Mouse (Mus musculus) CH12.LX (cell line): ENCODE results near the gene Gfm2. TPM values are rescaled to one million over a fixed set of nuclear protein-coding genes. Genes with fewer than 3 reads are reported as not detected.
A peak's percentile ranks its signal among the peaks of the same experiment; 100 is the strongest.

Source experiments
- DNase-seq: peaks from one replicate; pipeline ENCODE4 v3.0.0-alpha.2; 2013; ENCODE audit errors: extremely low read depth
- H3K27ac ChIP-seq: 2 replicates; pipeline ENCODE4 v1.5.1; 2012; ENCODE audit warnings: low read depth, mild to moderate bottlenecking, control low read depth, moderate library complexity; ENCODE audit not compliant: insufficient read depth
- H3K27me3 ChIP-seq: replicated peaks from 2 replicates; pipeline ENCODE3; 2012; ENCODE audit warnings: inconsistent platforms
- H3K36me3 ChIP-seq, 2 experiments: replicated peaks in 1 of 2; 2 replicates each; pipeline versions ENCODE3 to v1.6.1; 2012; ENCODE audit warnings: inconsistent platforms in 1 of 2, low read length in 1 of 2, mild to moderate bottlenecking in 1 of 2, mixed read lengths in 1 of 2, moderate library complexity in 1 of 2; ENCODE audit not compliant: control insufficient read depth in 1 of 2, insufficient read depth in 1 of 2
- H3K4me1 ChIP-seq, 2 experiments: 2 replicates each; pipeline ENCODE4 v1.6.1; 2012; ENCODE audit warnings: inconsistent platforms in 1 of 2, moderate library complexity in 1 of 2; ENCODE audit not compliant: insufficient read depth in 2 of 2, control insufficient read depth in 1 of 2
- H3K4me2 ChIP-seq: 2 replicates; pipeline ENCODE4 v1.6.1; 2012; ENCODE audit warnings: low read depth, mild to moderate bottlenecking, control low read depth; ENCODE audit not compliant: poor library complexity, insufficient read depth, severe bottlenecking
- H3K4me3 ChIP-seq, 3 experiments: fragments of 150-350 bp in 1 of 3; sonication (generic) in 1 of 3; replicated peaks in 1 of 3; 2 replicates each; pipeline versions ENCODE3 to v1.5.1; 2011 to 2012; ENCODE audit warnings: low read depth in 2 of 3, low read length in 2 of 3, mild to moderate bottlenecking in 2 of 3, moderate library complexity in 2 of 3, control low read depth in 1 of 3, improper control_type of control experiment in 1 of 3, inconsistent platforms in 1 of 3, mixed read lengths in 1 of 3; ENCODE audit not compliant: poor library complexity in 1 of 3
- H3K79me2 ChIP-seq: replicated peaks from 2 replicates; pipeline ENCODE4 v1.6.1; 2012; ENCODE audit warnings: mild to moderate bottlenecking, moderate library complexity; ENCODE audit not compliant: control insufficient read depth, poor library complexity, insufficient read depth, severe bottlenecking; ENCODE audit errors: extremely low read depth
- H3K9ac ChIP-seq: 2 replicates; pipeline ENCODE4 v1.6.1; 2012; ENCODE audit warnings: low read depth, mild to moderate bottlenecking, control low read depth, moderate library complexity; ENCODE audit not compliant: insufficient read depth
- H3K9me3 ChIP-seq: replicated peaks from 2 replicates; pipeline ENCODE3; 2012; ENCODE audit warnings: low read length, inconsistent platforms, mixed read lengths
- BHLHE40 ChIP-seq: IDR thresholded peaks from 2 replicates; pipeline ENCODE4 v1.6.1; 2011; ENCODE audit warnings: mild to moderate bottlenecking, low read depth, low read length, improper control_type of control experiment
- CHD1 ChIP-seq: IDR thresholded peaks from 2 replicates; pipeline ENCODE4 v1.6.1; 2012; ENCODE audit warnings: low read depth, low read length, improper control_type of control experiment, inconsistent platforms
- CHD2 ChIP-seq: IDR thresholded peaks from 2 replicates; pipeline ENCODE4 v1.6.1; 2011; ENCODE audit warnings: low read length, improper control_type of control experiment
- CTCF ChIP-seq, 2 experiments: IDR thresholded peaks in 1 of 2; conservative IDR thresholded peaks in 1 of 2; 2 replicates each; pipeline ENCODE4 v1.5.1; 2011 to 2012; ENCODE audit warnings: low read depth in 2 of 2, low read length in 2 of 2, improper control_type of control experiment in 1 of 2, inconsistent platforms in 1 of 2, mild to moderate bottlenecking in 1 of 2, moderate library complexity in 1 of 2
- E2F4 ChIP-seq: IDR thresholded peaks from 2 replicates; pipeline ENCODE4 v1.6.1; 2011; ENCODE audit warnings: low read depth, low read length, improper control_type of control experiment; ENCODE audit not compliant: insufficient replicate concordance
- ELF1 ChIP-seq: IDR thresholded peaks from 2 replicates; pipeline ENCODE4 v1.6.1; 2014; ENCODE audit warnings: low read depth, mild to moderate bottlenecking, inconsistent platforms, low read length, improper control_type of control experiment
- EP300 ChIP-seq: IDR thresholded peaks from 2 replicates; pipeline ENCODE4 v1.6.1; 2011; ENCODE audit warnings: low read length, improper control_type of control experiment
- ETS1 ChIP-seq: conservative IDR thresholded peaks from 2 replicates; pipeline ENCODE4 v1.6.1; 2012; ENCODE audit warnings: low read depth, mild to moderate bottlenecking, inconsistent platforms, low read length, improper control_type of control experiment, moderate library complexity
- GABPA ChIP-seq: IDR thresholded peaks from 2 replicates; pipeline ENCODE4 v1.6.1; 2012; ENCODE audit warnings: low read depth, low read length, improper control_type of control experiment, inconsistent platforms; ENCODE audit not compliant: insufficient replicate concordance
- HCFC1 ChIP-seq: IDR thresholded peaks from 2 replicates; pipeline ENCODE4 v1.6.1; 2012; ENCODE audit warnings: low read depth, mild to moderate bottlenecking, inconsistent platforms, low read length, improper control_type of control experiment
- IRF4 ChIP-seq: IDR thresholded peaks from 2 replicates; pipeline ENCODE4 v1.6.1; 2014; ENCODE audit warnings: low read depth, mild to moderate bottlenecking, inconsistent platforms, low read length, improper control_type of control experiment
- JUN ChIP-seq: IDR thresholded peaks from 2 replicates; pipeline ENCODE4 v1.6.1; 2011; ENCODE audit warnings: low read depth, mild to moderate bottlenecking, low read length, improper control_type of control experiment, moderate library complexity; ENCODE audit not compliant: insufficient read depth
- JUND ChIP-seq: conservative IDR thresholded peaks from 2 replicates; pipeline ENCODE4 v1.6.1; 2011; ENCODE audit warnings: low read depth, low read length, improper control_type of control experiment
- KAT2A ChIP-seq: IDR thresholded peaks from 2 replicates; pipeline ENCODE4 v1.6.1; 2012; ENCODE audit warnings: low read length, improper control_type of control experiment, inconsistent platforms; ENCODE audit not compliant: insufficient replicate concordance
- MAFK ChIP-seq: IDR thresholded peaks from 2 replicates; pipeline ENCODE4 v1.6.1; 2011; ENCODE audit warnings: low read length, improper control_type of control experiment; ENCODE audit not compliant: insufficient replicate concordance
- MAX ChIP-seq: IDR thresholded peaks from 2 replicates; pipeline ENCODE4 v1.6.1; 2011; ENCODE audit warnings: low read length, improper control_type of control experiment
- MAZ ChIP-seq: IDR thresholded peaks from 2 replicates; pipeline ENCODE4 v1.6.1; 2012; ENCODE audit warnings: low read depth, mild to moderate bottlenecking, inconsistent platforms, low read length, improper control_type of control experiment, moderate library complexity
- MEF2A ChIP-seq: IDR thresholded peaks from 2 replicates; pipeline ENCODE4 v1.6.1; 2014; ENCODE audit warnings: low read depth, mild to moderate bottlenecking, inconsistent platforms, low read length, improper control_type of control experiment, borderline replicate concordance
- MXI1 ChIP-seq: IDR thresholded peaks from 2 replicates; pipeline ENCODE4 v1.6.1; 2011; ENCODE audit warnings: mild to moderate bottlenecking, low read depth, low read length, improper control_type of control experiment
- MYC ChIP-seq: IDR thresholded peaks from 2 replicates; pipeline ENCODE4 v1.6.1; 2011; ENCODE audit warnings: low read depth, mild to moderate bottlenecking, improper control_type of control experiment, low read length
- NELFE ChIP-seq: IDR thresholded peaks from 2 replicates; pipeline ENCODE4 v1.6.1; 2011; ENCODE audit warnings: low read depth, low read length, improper control_type of control experiment
- NRF1 ChIP-seq: IDR thresholded peaks from 2 replicates; pipeline ENCODE4 v1.6.1; 2014; ENCODE audit warnings: low read depth, mild to moderate bottlenecking, inconsistent platforms, low read length, improper control_type of control experiment, moderate library complexity
- PAX5 ChIP-seq: IDR thresholded peaks from 2 replicates; pipeline ENCODE4 v1.6.1; 2012; ENCODE audit warnings: low read length, inconsistent platforms, mixed read lengths
- POLR2A ChIP-seq: IDR thresholded peaks from 2 replicates; pipeline ENCODE4 v1.6.1; 2011; ENCODE audit warnings: low read depth, mild to moderate bottlenecking, improper control_type of control experiment, low read length
- POLR2AphosphoS2 ChIP-seq: IDR thresholded peaks from 2 replicates; pipeline ENCODE4 v1.6.1; 2011; ENCODE audit warnings: low read depth, low read length, improper control_type of control experiment
- RAD21 ChIP-seq: IDR thresholded peaks from 2 replicates; pipeline ENCODE4 v1.6.1; 2011; ENCODE audit warnings: low read depth, mild to moderate bottlenecking, low read length, improper control_type of control experiment, moderate library complexity
- RCOR1 ChIP-seq: conservative IDR thresholded peaks from 2 replicates; pipeline ENCODE4 v1.6.1; 2012; ENCODE audit warnings: low read depth, mild to moderate bottlenecking, inconsistent platforms, low read length, improper control_type of control experiment
- SIN3A ChIP-seq: IDR thresholded peaks from 2 replicates; pipeline ENCODE4 v1.6.1; 2012; ENCODE audit warnings: low read length, improper control_type of control experiment, inconsistent platforms
- SMC3 ChIP-seq: IDR thresholded peaks from 2 replicates; pipeline ENCODE4 v1.6.1; 2011; ENCODE audit warnings: low read depth, low read length, improper control_type of control experiment
- TBP ChIP-seq: conservative IDR thresholded peaks from 2 replicates; pipeline ENCODE4 v1.6.1; 2011; ENCODE audit warnings: low read depth, low read length, improper control_type of control experiment
- TCF12 ChIP-seq: IDR thresholded peaks from 2 replicates; pipeline ENCODE4 v1.6.1; 2014; ENCODE audit warnings: low read depth, mild to moderate bottlenecking, inconsistent platforms, low read length, improper control_type of control experiment
- UBTF ChIP-seq: IDR thresholded peaks from 2 replicates; pipeline ENCODE4 v1.6.1; 2012; ENCODE audit warnings: low read depth, mild to moderate bottlenecking, inconsistent platforms, low read length, improper control_type of control experiment, moderate library complexity
- USF1 ChIP-seq: IDR thresholded peaks from 2 replicates; pipeline ENCODE4 v1.6.1; 2014; ENCODE audit warnings: low read depth, mild to moderate bottlenecking, inconsistent platforms, low read length, improper control_type of control experiment
- USF2 ChIP-seq: conservative IDR thresholded peaks from 2 replicates; pipeline ENCODE4 v1.6.1; 2011; ENCODE audit warnings: low read depth, low read length, improper control_type of control experiment
- ZC3H11A ChIP-seq: IDR thresholded peaks from 2 replicates; pipeline ENCODE4 v1.6.1; 2012; ENCODE audit warnings: low read depth, mild to moderate bottlenecking, inconsistent platforms, low read length, improper control_type of control experiment
- ZKSCAN1 ChIP-seq: IDR thresholded peaks from 2 replicates; pipeline ENCODE4 v1.6.1; 2012; ENCODE audit warnings: low read depth, inconsistent platforms, low read length, improper control_type of control experiment, borderline replicate concordance
- ZMIZ1 ChIP-seq: IDR thresholded peaks from 2 replicates; pipeline ENCODE4 v1.6.1; 2012; ENCODE audit warnings: low read depth, mild to moderate bottlenecking, inconsistent platforms, low read length, improper control_type of control experiment
- ZNF384 ChIP-seq: IDR thresholded peaks from 2 replicates; pipeline ENCODE4 v1.6.1; 2012; ENCODE audit warnings: low read depth, low read length, improper control_type of control experiment, inconsistent platforms
- dilution Hi-C: fragments of 300-500 bp; cut with MboI; formaldehyde crosslinking; loops from 2 replicates; pipeline ENCODE4 v1.14.3; 2020; ENCODE audit warnings: low sequenced_read_pairs; ENCODE audit not compliant: extremely low pct_unique_long_range_greater_than_20kb, extremely low pct_ligation_motif_present
- in situ Hi-C: fragments of 300-500 bp; cut with MboI; formaldehyde crosslinking; loops from 3 replicates; pipeline ENCODE4 v1.14.3; 2019; ENCODE audit warnings: low sequenced_read_pairs, low pct_ligation_motif_present, low pct_unique_long_range_greater_than_20kb, mixed read lengths
- polyA plus RNA-seq: library from polyadenylated mRNA; unstranded; fragments of >175 nt; gene quantifications from 2 replicates; pipeline ENCODE4 v1.2.1, GENCODE M21; 2012; ENCODE audit warnings: low read depth; ENCODE audit not compliant: insufficient read length
- total RNA-seq, 2 experiments: library from RNA; depleted of rRNA; stranded (reverse); fragments of 300-350 nt in 1 of 2; fragments of >200 nt in 1 of 2; gene quantifications; 2 replicates each; pipeline ENCODE4 v1.2.3; 2012 to 2014

The Gfm2 gene
- total and polyA plus RNA-seq, 3 experiments = 35.5 to 38.0 (median 37.4) TPM

- Histone ChIP-seq H3K9me3 (no peaks in the 10 kb centered on the region), H3K4me3 (peak overlapping the region; percentile 21 to 41 (median 36)), H3K36me3 (no peaks in the 10 kb centered on the region), H3K79me2 (no peaks in the 10 kb centered on the region), H3K4me1 (peaks cover 0 to 38% of the 10 kb centered on the region in 2 experiments; a peak in 2 of 4 replicates), H3K4me2 (peak overlapping the region; percentile 44), H3K27ac (0 out of 2 replicates have a peak overlapping the region, but pooled peaks have one; percentile 29), H3K9ac (peak overlapping the region; percentile 61), H3K27me3 (no peaks in the 10 kb centered on the region)
- in situ Hi-C loops (no loop called here), dilution Hi-C loops (no loop called here)
- DNase-seq = peak; percentile 89
- no peak for TF ChIP-seq E2F4
- peak; percentile 67 to 78 for TF ChIP-seq CTCF (conservative IDR thresholded peaks at IDR 0.05 in 1 of 2, IDR thresholded peaks at IDR 0.05 in 1 of 2; ENCODE audit: low read depth in 2 of 2, low read length in 2 of 2)
- TF ChIP-seq POLR2A = no peak
- TF ChIP-seq MAFK = no peak
- TF ChIP-seq ZC3H11A = no peak
- TF ChIP-seq KAT2A = peak; percentile 83; the same call in 1 of the 2 replicates
- 0 out of 2 replicates have a peak, but pooled peaks have one; percentile 19 for TF ChIP-seq ETS1
- peak; percentile 27; the same call in 1 of the 2 replicates for TF ChIP-seq NRF1
- TF ChIP-seq CHD1 = no peak
- peak; percentile 41 for TF ChIP-seq RAD21
- peak; percentile 56 for TF ChIP-seq CHD2
- TF ChIP-seq BHLHE40 = peak; percentile 18; the same call in 1 of the 2 replicates
- peak; percentile 55; the same call in 1 of the 2 replicates for TF ChIP-seq SIN3A
- no peak; the same call in 1 of the 2 replicates for TF ChIP-seq EP300
- peak; percentile 45; the same call in 1 of the 2 replicates for TF ChIP-seq TCF12
- TF ChIP-seq MYC = no peak
- TF ChIP-seq MEF2A = 0 out of 2 replicates have a peak, but pooled peaks have one; percentile 19
- no peak for TF ChIP-seq UBTF
- no peak for TF ChIP-seq TBP
- TF ChIP-seq USF2 = no peak
- no peak for TF ChIP-seq PAX5
- no peak for TF ChIP-seq MXI1
- TF ChIP-seq GABPA = peak; percentile 27; the same call in 1 of the 2 replicates
- peak; percentile 11; the same call in 1 of the 2 replicates for TF ChIP-seq IRF4
- no peak for TF ChIP-seq ZMIZ1
- 0 out of 2 replicates have a peak, but pooled peaks have one; percentile 38 for TF ChIP-seq MAZ
- TF ChIP-seq RCOR1 = no peak
- TF ChIP-seq JUN = no peak
- TF ChIP-seq SMC3 = peak; percentile 67
- TF ChIP-seq USF1 = no peak
- no peak for TF ChIP-seq ZNF384
- no peak for TF ChIP-seq ZKSCAN1
- peak; percentile 21; the same call in 1 of the 2 replicates for TF ChIP-seq NELFE
- no peak for TF ChIP-seq JUND
- peak; percentile 97 for TF ChIP-seq HCFC1
- no peak for TF ChIP-seq POLR2AphosphoS2
- TF ChIP-seq MAX = peak; percentile 54; the same call in 1 of the 2 replicates
- TF ChIP-seq ELF1 = peak; percentile 71
Measured at GRCm38 (mm10) chr13:97205052-97205701, 67.4 kb downstream of the Gfm2 start.
